Mouse (Mus musculus) gastrocnemius, postnatal 4 days (tissue): ENCODE results near the gene Tmco3. TPM values are rescaled to one million over a fixed set of nuclear protein-coding genes. Genes with fewer than 3 reads are reported as not detected.
A peak's percentile ranks its signal among the peaks of the same experiment; 100 is the strongest.

Source experiments
- DNase-seq, 2 experiments: peaks; one replicate each; pipeline ENCODE4 v3.0.0; 2021 to 2022; ENCODE audit warnings: low spot score in 2 of 2, mixed read lengths in 2 of 2
- long read RNA-seq, 2 experiments: library from polyadenylated mRNA; stranded (forward); transcript quantifications; one replicate each; pipeline ENCODE4 v2.0.0; 2021
- total RNA-seq, 2 experiments: library from RNA; stranded (reverse); gene quantifications; 2 replicates each; pipeline ENCODE4 v1.2.3; 2021

The Tmco3 gene
- 10 to 100 TPM; 21.7 to 22.6 TPM for total RNA-seq
- long read RNA-seq, experiment 1, full-length matches to known transcripts = 13 of 31 reads
- long read RNA-seq, experiment 1, partial matches to known transcripts = 3 of 31 reads
- long read RNA-seq, experiment 1, other reads (novel, unspliced or antisense) = 15 of 31 reads
- long read RNA-seq, experiment 2, full-length matches to known transcripts = 18 of 48 reads
- long read RNA-seq, experiment 2, partial matches to known transcripts = 5 of 48 reads
- long read RNA-seq, experiment 2, other reads (novel, unspliced or antisense) = 25 of 48 reads

DNA sequence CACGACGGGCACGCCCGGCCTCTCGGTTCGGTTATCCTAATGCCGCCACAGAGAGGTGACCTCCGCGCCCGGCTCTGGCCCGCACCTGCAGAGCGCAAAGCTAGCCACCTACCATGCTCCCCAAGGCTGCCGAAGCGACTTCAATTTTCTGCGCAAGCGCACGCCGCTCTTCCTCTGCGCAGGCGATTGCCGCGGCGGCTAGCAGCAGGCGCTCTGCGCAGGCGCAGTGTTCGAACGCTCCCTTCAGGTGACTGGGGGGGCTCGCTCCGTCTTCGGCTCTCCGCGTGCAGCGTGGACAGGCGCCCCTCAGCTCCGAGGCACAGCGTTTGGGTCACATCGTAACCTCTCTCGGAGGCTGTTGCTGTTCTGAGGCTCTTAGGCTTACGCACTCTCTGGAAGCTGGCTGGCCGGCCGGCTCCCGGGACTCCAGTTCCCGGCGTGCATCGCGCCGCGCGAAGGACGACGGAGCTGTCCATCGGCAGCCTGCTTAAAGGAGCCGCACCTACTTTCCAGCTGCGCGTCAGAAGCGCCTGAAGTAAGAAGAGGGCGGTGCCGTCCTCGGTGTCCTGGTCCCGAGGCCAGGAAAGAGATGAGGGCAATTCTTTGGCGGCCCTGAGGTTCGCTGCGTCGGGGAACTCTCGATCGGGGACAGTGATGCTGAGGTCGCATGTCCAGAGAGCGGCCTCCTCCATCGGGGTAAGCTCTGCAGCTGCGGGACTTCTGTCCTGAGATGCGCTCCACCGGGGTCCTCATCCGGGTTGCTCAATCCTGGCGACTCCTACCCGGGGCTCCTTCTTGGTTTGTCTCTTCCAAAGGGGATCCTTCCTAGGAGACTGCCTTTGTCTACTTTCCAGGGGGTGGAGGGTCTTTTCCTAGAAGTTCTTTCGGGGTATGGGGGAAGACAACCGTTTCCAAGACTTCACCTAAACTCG lies at the start of gene Tmco3, which contains the start of gene Dcun1d2:
Gene Tmco3 (plus strand): TSS at position 499 of the 932 bp plus-strand sequence.
Gene Dcun1d2 (minus strand): TSS at position 440 of the 932 bp plus-strand sequence.
- peak; percentile 90 to 97 for DNase-seq

- DNase-seq = no peak
Observed at GRCm38 (mm10) chr8:13240055-13240454, 47.9 kb upstream of the Tmco3 start.

DNA sequence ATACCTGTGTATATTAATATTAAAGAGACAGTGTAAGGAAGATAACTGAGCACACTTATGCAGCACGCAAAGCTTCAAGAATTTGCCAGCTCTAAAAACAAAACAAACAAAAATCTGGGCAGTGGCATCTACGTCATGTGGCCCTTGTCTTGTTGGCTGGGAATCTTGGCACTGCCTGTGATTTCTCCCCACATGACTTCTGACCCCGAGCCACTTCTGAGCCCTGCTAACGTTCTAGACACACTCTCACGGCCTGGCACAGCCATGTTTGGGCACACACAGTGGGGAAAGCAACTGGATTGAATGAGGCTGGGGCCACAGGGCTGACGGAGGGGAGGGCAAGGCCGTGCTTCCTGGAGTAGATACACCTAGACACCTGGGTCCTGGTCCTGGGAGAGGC lies 47.3 kb upstream of the Tmco3 start:
- DNase-seq = no peak

DNA sequence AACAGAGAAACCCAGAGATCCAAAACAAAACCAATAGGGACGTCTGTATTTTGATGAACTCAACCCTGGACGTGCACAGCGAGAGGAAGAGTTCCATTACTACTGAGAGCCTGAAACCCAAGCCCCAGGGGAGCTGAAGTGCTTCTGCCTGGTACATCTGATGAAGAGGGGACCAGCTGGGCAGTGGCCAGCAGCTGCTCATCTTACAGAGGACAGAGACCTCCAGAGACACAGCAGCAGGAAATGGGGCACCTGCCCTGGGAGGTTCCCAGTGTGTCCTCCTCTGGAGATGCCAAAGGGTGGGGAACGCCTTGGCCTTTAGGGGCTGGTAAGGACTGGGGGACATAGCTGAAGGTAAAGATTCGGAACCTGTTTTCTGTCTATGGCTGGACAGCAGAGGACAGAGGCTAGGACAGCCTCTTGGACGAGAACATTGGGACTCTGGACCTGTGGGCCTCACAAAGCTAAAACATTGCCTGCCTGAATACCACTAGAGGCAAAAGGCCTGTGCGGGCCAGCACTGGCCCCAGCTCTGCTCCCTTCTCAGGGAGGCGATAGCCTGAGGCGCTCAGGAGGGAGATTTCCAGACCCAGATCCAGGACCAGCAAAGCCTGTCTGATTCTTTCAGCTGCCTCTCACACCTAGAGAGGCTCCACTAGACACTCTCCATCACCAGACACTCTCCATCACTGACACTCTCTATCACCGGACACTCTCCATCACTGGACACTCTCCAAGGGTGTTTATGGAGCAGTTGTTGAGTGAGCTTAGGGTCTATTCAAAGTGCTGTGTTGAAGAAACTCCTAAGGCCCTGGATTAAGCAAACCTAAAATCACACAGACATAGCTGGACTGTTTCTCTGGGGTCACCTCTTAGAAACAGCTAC lies 44.8 kb upstream of the Tmco3 start:
- DNase-seq = no peak

- DNase-seq = no peak
Observed at GRCm38 (mm10) chr8:13244343-13244880, 43.6 kb upstream of the Tmco3 start.

GRCm38 (mm10) chr8:13252837-13253236 lies 35.2 kb upstream of the Tmco3 start:
- no peak for DNase-seq

DNA sequence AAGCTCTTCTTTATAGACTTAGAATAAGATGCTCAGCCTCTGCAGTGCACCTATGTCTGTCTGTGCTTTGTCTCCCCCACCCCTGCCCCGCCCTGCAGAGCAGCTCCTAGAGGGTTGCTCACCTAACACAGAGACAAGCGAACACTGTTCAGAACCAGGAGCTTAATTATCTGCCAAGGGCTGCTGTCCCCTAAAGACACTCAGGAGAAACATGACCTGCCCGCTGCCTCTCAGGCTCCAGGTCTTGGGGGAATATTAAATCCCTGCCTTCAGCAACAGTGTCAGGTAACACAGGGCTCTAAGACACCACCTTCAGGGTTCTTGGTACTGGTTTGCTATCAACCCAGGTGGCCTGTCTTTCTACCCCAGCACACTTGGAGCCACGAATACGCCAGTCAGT lies 34.6 kb upstream of the Tmco3 start:
- no peak for DNase-seq

- DNase-seq = peak; percentile 44 to 75
Observed at GRCm38 (mm10) chr8:13254019-13254418, 34.0 kb upstream of the Tmco3 start, which contains the start of gene Adprhl1. Gene Adprhl1, minus strand, starts transcription at chr8:13254162.

- DNase-seq = no peak
Observed at GRCm38 (mm10) chr8:13263376-13263775, 24.6 kb upstream of the Tmco3 start.

- no peak for DNase-seq
Observed at GRCm38 (mm10) chr8:13267566-13267965, 20.4 kb upstream of the Tmco3 start.

DNA sequence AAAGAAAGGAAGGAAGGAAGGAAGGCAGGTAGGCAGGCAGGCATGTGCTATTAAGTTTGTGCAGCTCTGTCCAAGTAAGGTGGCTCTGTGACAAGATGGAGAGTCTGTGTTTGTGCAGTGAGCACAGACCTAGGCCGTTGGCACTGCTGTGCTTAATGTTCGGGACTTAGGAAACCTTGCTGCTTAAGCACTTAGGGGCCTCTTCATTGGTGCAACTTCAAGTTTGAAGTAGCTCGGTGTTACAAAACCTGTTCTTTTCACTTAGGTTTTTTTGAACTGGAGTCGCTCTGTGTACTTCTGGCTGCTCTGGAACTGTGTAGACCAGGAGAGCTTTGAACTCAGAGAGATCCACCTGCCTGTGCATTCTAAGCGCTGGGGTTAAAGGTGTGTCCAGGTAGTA lies 15.2 kb upstream of the Tmco3 start:
- DNase-seq = no peak

DNA sequence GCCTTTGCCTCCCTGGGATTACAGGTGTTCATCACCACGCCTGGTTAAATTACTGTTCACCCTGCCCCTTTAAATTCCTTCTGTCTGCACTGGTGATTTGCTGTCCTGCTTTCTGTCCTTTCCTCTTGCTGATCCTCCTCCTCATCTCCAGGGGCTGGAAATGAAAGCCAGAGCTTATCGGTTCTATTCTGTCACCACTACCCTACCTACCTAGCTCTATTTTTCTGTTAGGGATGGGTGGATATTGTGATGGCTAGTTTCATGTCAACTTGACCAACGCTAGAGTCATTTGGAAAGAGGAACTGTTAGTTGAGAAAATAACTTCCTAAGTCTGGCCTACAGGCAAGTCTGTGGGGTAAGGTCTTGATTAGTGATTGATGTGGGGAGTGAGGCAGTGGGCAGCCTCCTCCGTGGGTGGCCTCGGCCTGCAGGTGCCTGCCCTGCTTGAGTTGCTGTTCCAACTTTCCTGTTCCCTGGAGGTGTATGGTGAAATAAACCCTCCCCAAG lies 11.0 kb upstream of the Tmco3 start:
- no peak for DNase-seq

DNA sequence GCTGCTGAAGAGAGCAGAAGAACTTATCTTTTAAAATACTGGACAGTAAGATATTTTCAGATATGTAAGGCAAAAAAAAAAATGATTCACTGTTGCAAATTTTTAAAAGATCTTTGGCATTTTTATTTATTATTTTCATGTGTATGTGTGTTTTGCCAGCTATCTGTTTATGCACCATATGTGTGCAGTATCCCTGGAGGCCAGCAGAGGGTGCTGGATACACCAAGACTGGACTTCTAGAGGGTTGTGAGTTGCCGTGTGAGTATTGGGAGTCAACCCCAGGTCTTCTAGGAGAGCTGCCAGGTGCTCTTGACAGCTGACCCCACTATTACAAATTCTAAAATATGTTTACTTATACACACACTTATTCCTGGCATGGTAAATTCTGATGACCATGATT lies 4.8 kb upstream of the Tmco3 start:
- DNase-seq = no peak

DNA sequence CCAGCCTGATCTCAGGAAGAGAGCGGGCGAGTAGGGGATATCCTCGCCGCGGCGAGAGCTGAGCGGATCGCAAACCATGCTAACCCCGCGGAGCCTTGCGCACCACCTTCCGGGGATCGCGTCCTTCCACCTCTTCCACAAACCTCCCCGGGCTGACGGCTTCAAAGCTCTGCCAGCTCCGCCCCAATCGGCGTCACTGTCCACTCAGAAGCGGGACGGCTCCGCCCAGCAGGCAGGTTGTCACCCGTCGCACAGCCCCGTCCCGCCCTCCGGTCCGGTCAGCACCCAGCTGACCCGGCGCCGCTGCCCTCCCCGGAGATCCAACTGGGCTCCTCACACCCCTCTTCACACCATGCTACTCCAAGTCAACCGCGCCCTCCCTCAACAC lies 692 bp upstream of the Tmco3 start:
- DNase-seq = peak; percentile 57 to 85

DNA sequence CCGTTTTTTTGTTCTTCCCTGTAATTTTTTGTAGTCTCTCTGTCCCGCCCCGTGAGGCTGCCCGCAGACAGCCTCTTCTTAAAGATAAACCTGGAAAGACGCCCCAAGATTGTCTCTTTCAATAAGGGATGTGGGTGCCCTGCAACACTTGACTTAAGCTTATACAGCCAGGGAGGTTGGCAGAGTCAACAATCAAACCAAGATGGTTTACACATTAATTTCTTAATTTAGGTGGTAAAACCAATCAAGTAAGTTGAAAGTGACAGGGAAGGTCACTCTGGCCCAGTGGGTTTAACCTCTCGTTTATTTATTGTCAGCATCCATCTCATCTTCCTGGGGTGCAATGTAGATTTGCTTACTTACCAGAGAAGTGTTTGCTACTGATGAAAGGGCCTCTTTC lies 656 bp downstream of the Tmco3 start:
- no peak for DNase-seq

DNA sequence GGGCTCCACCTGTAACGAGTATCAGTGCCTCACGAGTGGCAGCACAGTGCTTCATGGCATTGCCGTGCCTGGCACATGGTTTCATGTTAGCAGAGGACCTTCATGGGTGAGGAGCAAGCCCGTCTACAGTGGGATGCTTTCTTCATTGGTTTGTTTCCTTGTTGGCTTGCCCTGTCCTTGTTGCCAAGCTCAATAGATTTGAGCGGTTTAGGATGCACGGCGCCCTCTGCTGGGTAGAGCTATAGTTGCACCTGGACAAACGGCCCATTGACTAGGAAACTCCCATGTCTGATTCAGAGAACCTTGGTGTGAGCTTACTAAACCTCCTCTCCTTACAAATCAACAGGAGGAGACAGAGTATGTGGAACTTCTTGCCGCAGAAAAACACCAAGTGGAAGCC lies 4.4 kb downstream of the Tmco3 start:
- peak; percentile 38 to 66 for DNase-seq

DNA sequence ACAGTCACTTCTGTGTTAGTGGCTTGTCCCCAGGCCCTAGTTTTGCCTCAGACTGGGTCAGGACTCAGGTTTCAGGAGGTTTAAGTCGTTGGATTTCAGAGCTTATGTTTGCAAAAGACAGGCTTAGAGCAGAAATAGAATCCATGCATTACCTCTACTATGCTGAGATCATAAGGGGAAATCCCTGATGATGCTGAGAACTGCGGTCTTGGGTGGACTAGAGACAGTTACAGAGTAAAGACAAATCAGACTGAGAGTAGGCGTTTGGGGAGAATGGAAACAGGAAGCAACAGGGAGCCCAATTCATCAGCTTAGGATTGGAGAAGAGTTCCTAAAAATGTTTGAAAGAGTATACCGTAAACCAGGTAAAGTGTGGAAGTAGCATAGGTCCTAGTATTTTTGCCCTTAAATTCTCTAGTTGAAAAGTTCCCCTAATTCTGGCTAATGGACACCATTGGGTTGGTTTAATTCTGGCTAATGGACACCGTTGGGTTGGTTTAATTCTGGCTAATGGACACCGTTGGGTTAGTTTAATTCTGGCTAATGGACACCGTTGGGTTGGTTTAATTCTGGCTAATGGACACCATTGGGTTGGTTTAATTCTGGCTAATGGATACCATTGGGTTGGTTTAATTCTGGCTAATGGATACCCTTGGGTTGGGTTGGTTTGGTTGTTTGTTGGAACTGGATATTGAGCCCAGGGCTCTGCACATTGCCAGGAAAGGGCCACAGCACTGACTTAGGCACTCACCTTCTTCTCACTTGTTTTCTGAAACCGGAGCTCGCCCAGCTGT lies 5.9 kb downstream of the Tmco3 start:
- DNase-seq = no peak

DNA sequence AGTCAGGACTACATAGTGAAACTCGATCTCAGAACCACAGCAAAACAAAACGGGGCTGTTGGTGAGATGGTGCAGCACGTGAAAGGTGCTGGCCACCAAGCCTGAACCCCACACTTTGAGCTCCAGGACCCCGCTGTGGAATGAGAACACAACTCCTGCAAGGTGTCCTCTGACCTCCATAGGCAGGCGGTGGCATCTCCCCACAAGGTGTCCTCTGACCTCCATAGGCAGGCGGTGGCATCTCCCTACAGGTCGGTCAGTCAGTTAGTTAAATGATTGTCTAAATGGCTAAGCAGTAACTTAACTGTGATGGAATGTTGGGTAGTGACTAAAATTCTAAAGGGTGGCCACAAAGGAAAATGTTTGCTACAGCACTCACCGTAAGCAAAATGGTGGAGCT lies 11.6 kb downstream of the Tmco3 start:
- no peak for DNase-seq

DNA sequence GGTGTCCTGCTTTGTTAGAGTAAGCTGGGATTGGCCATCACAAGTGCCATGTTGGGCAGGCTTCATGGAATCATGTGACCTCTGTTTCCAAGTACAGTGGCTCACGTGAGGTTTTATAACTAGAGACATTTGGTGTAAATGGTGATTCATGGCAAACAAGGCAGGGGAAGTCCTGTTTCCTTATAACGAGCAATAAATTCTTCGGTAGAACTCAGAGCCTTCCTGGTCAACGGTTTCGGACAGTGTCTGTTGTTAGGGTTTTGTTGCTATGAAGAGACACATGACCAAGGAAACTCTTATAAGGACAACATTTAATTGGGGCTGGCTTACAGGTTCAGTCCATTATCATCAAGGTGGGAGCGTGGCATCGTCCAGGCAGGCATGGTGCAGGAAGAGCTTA lies 13.0 kb downstream of the Tmco3 start:
- no peak for DNase-seq

DNA sequence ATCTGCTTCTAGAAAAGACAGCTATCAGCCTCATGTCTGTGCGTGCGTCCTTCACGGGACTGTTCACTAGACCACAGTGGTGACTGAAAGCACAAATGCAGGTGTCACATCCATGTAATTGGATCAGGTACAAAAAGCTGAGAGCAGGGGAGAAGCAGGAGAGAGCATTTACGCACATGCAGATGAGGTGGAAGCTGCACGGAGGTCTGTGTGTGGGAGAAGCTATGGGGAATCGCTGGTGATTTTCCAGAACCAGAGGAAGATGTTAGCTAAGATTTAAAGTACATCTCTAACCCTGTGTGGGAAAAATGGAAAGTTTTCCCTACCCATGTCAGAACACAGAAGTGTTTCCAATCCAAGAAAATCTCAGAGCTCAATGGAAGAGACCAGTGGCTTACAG lies 17.5 kb downstream of the Tmco3 start:
- no peak for DNase-seq
